Mouse (Mus musculus) cerebellum, adult 2 months (tissue): ENCODE results near the gene Myo15. TPM values are rescaled to one million over a fixed set of nuclear protein-coding genes. Genes with fewer than 3 reads are reported as not detected.
A peak's percentile ranks its signal among the peaks of the same experiment; 100 is the strongest.

Source experiments
- DNase-seq, 2 experiments: peaks; one replicate each; pipeline ENCODE4 v3.0.0; 2021
- H3K27ac ChIP-seq: fragments of 200-500 bp; 2 replicates; pipeline ENCODE4 v1.5.1; 2012; ENCODE audit warnings: low read length, control low read depth, inconsistent platforms; ENCODE audit not compliant: insufficient read depth
- H3K27me3 ChIP-seq: fragments of 200-500 bp; 2 replicates; pipeline ENCODE4 v1.6.1; 2012; ENCODE audit warnings: inconsistent platforms, mild to moderate bottlenecking, low read length, moderate library complexity; ENCODE audit not compliant: control insufficient read depth, insufficient read depth
- H3K4me1 ChIP-seq: fragments of 200-500 bp; 2 replicates; pipeline ENCODE4 v1.6.1; 2011; ENCODE audit warnings: low read length; ENCODE audit not compliant: control insufficient read depth, insufficient read depth
- H3K4me3 ChIP-seq: fragments of 200-500 bp; replicated peaks from 2 replicates; pipeline ENCODE3; 2011; ENCODE audit warnings: mild to moderate bottlenecking, low read depth, low read length, control low read depth; ENCODE audit not compliant: insufficient read depth
- CTCF ChIP-seq: fragments of 200-500 bp; IDR thresholded peaks from 2 replicates; pipeline ENCODE4 v1.5.1; 2011; ENCODE audit warnings: low read depth, mild to moderate bottlenecking, control low read depth, low read length, moderate library complexity, borderline replicate concordance; ENCODE audit not compliant: insufficient read depth
- POLR2A ChIP-seq: fragments of 200-500 bp; IDR thresholded peaks from 2 replicates; pipeline ENCODE4 v1.6.1; 2011; ENCODE audit warnings: low read length, control low read depth, borderline replicate concordance; ENCODE audit not compliant: insufficient read depth
- WGBS: fragments of 180-500 bp; shearing (Covaris S2); methylation state at CpG from one replicate; pipeline ENCODE4 v1.1.7; 2018; 5-methylcytosine and 5-hydroxymethylcytosine counted together
- polyA plus RNA-seq: library from polyadenylated mRNA; depleted of rRNA; stranded (reverse); fragments of >200 nt; gene quantifications from 2 replicates; pipeline ENCODE4 v1.2.3, GENCODE M21; 2012

Myo15 gene
- polyA plus RNA-seq, 1 experiment, result 3.1 TPM

DNA sequence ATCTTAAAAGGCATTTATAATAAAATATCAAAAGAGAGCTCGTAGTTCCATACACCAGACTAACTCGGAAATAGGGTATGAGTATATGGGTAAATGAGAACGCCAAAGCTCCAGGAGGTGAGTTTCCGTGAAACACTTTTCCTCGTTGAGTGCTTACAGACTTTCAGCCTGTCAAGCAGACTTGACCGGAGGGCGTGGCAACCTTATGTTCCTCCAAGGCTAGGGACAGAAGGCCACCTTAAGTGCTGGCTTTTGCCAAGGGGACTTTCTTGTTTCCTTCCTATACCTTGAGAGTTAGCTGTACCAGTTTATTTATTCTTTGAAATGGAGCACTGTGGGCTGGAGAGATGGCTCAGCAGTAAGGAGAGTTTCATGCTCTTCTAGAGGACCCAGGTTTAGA lies 29.0 kb upstream of the Myo15 start:
- TF ChIP-seq POLR2A, result no peak
- no peak for TF ChIP-seq CTCF
- WGBS, result 53% methylated on average over 7 of the region's 7 CpGs
- Histone ChIP-seq H3K4me3 (no peak overlapping the region), H3K27me3 (no peaks in the 10 kb centered on the region), H3K4me1 (no peaks in the 10 kb centered on the region), H3K27ac (no peak overlapping the region)
- DNase-seq, result no peak

DNA sequence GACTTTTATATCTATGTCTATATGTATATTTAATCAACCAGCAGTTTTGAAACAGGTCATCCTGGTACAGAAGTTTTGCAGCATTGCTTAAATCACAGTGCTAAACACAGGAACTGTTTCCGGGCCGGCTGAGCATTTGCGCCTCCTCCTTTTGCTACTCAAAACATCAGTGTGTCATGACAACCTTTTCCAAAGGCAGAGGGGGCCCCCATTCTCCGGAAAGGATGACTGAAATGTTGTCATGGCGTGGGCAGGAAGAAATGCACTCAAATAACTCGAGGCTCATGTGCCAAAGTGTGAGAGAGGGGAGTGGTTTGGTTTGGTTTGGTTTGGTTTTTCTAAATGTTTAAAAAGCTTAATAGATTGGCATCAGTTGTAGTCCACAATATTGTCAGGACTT lies 26.2 kb upstream of the Myo15 start:
- 74% methylated on average over 6 of the region's 6 CpGs for WGBS
- Histone ChIP-seq H3K27me3 (no peaks in the 10 kb centered on the region), H3K27ac (no peak overlapping the region), H3K4me3 (no peak overlapping the region), H3K4me1 (no peaks in the 10 kb centered on the region)
- no peak for TF ChIP-seq CTCF
- TF ChIP-seq POLR2A, result no peak
- DNase-seq, result no peak

DNA sequence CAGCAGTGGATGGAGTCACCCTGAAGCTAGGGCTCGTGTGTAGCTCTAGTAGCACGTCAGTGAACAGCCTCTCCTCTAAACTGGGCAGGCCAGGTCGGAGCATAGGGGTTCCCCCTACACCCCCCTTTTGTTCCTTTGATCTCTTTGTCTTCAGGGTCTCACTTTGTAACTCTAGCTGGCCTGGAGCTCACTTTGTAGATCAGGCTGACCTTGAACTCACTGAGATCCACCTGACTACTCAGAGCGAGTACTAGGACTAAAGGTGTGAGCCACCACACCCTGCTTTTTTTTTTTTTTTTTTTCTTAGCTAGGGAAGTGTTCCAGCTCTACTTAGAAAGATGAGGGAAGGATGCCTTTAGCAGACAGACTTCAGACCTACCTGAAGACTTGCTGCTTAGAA lies 25.1 kb upstream of the Myo15 start:
- no peak for TF ChIP-seq CTCF
- no peak for TF ChIP-seq POLR2A
- no peak overlapping the region for H3K4me3 ChIP-seq
- no peak overlapping the region for H3K27ac ChIP-seq
- H3K27me3 ChIP-seq, result no peaks in the 10 kb centered on the region
- H3K4me1 ChIP-seq, result no peaks in the 10 kb centered on the region
- no peak for DNase-seq
- 83% methylated on average over 4 of the region's 4 CpGs for WGBS

DNA sequence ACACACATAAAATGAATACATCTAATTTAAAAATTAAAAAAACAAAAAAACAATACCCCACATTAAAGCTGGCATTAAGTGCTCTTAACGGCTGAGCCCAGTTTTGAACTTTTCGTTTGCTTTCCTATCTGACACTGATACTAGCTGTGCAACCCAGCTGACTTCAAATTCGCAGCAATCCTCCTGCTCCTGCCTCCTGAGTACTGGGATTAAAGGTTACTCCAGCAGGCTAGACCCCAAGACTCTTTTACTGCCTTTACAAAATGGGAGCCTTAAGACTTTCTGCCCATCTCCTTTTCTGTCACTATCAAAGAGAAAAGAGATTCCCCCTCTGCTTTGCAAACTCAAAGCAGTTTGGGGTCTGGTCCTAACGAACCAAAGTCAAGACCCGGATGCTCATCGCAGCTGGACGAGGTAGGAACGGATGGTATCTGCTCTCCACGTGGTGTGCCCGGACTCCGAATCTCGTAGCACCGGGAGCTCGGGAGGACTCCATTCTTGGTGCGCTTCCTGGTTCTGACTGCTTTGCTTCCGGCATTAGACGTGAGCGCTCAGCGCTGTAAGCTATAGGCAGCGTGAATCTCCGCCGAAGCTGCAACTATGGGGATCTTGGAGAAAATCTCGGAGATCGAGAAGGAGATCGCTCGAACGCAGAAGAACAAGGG lies 14.9 kb upstream of the Myo15 start, which contains the start of gene Drg2:
Gene Drg2, plus strand, starts transcription at position 512 of the 665 bp plus-strand sequence.
- 0 out of 2 replicates have a peak within 1 kb of the TSS, but pooled peaks have one; percentile 6 for H3K27ac ChIP-seq
- WGBS, result 4% methylated on average over 27 of the region's 27 CpGs
- H3K4me1 ChIP-seq, result peaks cover 10% of the 10 kb centered on the region
- peak within 1 kb of the TSS; percentile 79 for H3K4me3 ChIP-seq
- peak; percentile 86 to 93 for DNase-seq
- H3K27me3 ChIP-seq, result no peaks in the 10 kb centered on the region
- TF ChIP-seq CTCF, result no peak
- peak; percentile 95; the same call in 1 of the 2 replicates for TF ChIP-seq POLR2A

DNA sequence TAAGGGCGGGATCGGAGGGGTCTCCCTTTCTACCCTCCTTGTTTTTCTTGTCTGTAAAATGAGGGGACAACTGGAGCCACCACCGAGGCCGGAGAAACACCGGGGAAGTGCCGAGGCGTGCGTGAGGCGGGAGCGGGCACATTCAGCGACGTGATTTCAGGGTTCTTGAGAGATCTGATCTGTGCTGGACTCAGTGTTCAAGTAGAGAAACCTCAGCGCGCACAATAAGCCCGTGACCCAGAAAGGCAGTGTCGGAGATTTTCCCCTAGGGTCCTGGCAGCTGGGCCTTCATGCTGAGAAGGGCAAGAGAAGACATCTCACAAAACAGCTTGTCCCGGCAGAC lies 14.4 kb upstream of the Myo15 start:
- no peak for TF ChIP-seq CTCF
- TF ChIP-seq POLR2A, result no peak
- H3K4me1 ChIP-seq, result peaks cover 10% of the 10 kb centered on the region
- H3K4me3 ChIP-seq, result peak overlapping the region; percentile 79
- WGBS, result 0% methylated on average over 17 of the region's 17 CpGs
- no peak for DNase-seq
- H3K27ac ChIP-seq, result 0 out of 2 replicates have a peak overlapping the region, but pooled peaks have one; percentile 6
- H3K27me3 ChIP-seq, result no peaks in the 10 kb centered on the region

DNA sequence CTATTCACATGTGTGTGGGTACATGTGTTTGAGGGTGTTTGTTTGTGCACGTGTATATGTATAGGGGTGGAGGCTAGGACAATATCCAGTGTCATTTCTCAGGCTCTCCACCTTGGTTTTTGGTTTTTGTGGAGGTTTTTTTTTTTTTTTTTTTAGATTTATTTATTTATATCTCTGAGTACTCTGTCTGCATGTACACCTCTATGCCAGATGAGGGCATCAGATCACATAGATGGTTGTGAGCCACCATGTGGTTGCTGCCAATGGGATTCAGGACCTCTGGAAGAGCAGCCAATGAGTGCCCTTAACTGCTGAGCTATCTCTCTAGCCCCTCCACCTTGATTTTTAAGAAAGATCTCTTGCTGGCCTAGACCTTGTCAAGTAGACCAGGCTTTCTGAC lies 11.2 kb upstream of the Myo15 start:
- 88% methylated on average over 1 of the region's 1 CpGs for WGBS
- no peak overlapping the region for H3K4me3 ChIP-seq
- no peak overlapping the region for H3K27ac ChIP-seq
- no peaks in the 10 kb centered on the region for H3K27me3 ChIP-seq
- peaks cover 10% of the 10 kb centered on the region for H3K4me1 ChIP-seq
- peak in 1 of 2 experiments; percentile 18 for DNase-seq
- no peak for TF ChIP-seq CTCF
- no peak for TF ChIP-seq POLR2A

DNA sequence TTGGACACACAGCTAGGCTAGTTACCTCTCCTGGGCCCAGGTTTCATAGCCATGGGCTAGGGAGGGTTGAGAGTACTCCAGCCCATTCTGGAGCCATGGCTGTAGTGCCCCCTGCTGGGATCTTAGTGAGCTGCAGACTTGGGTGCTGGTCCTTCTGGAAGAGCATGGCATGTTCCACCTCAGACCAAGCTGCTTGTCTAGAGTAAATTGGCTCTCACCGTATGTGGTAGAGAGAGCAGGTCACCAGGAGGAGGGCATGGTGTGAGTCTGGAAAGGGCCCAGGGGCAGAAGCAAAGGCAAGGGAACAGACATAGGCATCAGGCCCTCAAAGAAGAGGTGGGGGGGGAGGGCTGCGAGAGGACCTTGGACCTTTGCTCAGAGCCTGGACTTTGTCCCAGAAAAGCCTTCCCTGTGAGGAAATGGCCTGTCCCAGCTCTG lies 3.2 kb upstream of the Myo15 start:
- peak; percentile 40; the same call in 1 of the 2 replicates for TF ChIP-seq CTCF
- TF ChIP-seq POLR2A, result no peak
- no peak overlapping the region; the same call in 1 of the 2 replicates for H3K27ac ChIP-seq
- H3K4me3 ChIP-seq, result no peak overlapping the region
- H3K27me3 ChIP-seq, result no peaks in the 10 kb centered on the region
- H3K4me1 ChIP-seq, result peaks cover 19% of the 10 kb centered on the region
- 10% methylated on average over 2 of the region's 2 CpGs for WGBS
- peak; percentile 65 to 78 for DNase-seq

DNA sequence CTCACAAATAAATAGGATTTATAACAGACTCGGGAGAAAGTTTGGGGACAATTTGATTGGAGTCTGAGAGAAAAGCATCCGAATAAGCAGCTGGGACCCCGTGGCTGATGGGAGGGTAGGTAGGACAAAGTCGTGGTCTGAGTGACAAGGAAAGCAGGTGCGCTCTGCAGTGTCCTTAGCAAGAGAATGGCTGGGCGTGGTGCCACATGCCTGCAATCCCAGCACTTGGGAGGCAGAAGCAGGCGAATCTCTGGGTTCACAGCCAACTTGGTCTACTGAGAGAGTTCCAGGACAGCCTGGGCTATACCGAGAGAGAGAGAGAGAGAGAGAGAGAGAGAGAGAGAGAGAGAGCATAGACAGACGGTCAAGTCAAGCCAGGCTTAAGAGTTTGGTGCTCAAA lies 1.6 kb downstream of the Myo15 start:
- TF ChIP-seq CTCF (no peak), POLR2A (no peak)
- Histone ChIP-seq H3K4me1 (peaks cover 3% of the 10 kb centered on the region; the same call in 1 of the 2 replicates), H3K27me3 (no peaks in the 10 kb centered on the region), H3K27ac (no peak overlapping the region), H3K4me3 (no peak overlapping the region)
- WGBS, result 72% methylated on average over 9 of the region's 9 CpGs
- no peak for DNase-seq
